Mouse (Mus musculus): ENCODE data around the gene Epha7. TPM values are rescaled to one million over a fixed set of nuclear protein-coding genes. Genes with fewer than 3 reads are reported as not detected.

The Epha7 gene
- total and polyA plus RNA-seq, 3 experiments, result not detected

- no peaks in the 10 kb centered on the region for H3K36me3 ChIP-seq (ENCODE audit: control insufficient read depth in 1 of 2, insufficient read depth in 2 of 2, low read length in 2 of 2)
- no peaks in the 10 kb centered on the region for H3K9me3 ChIP-seq (replicated peaks; ENCODE audit: insufficient read depth, low read length)
- H3K4me1 ChIP-seq (ENCODE audit: control insufficient read depth in 1 of 2, insufficient read depth in 2 of 2, low read length in 2 of 2), result no peaks in the 10 kb centered on the region
- H3K9ac ChIP-seq (ENCODE audit: control insufficient read depth, low read depth, low read length, poor library complexity, severe bottlenecking), result no peak overlapping the region
- H3K4me3 ChIP-seq (ENCODE audit: control insufficient read depth in 1 of 2, insufficient read depth in 1 of 2, low read depth in 2 of 2, low read length in 2 of 2), result no peak overlapping the region
- TF ChIP-seq MAFK (IDR thresholded peaks at IDR 0.05; ENCODE audit: borderline replicate concordance, low read depth, low read length) (no peak), CHD1 (IDR thresholded peaks at IDR 0.05; ENCODE audit: low read depth, low read length) (no peak), TBP (IDR thresholded peaks at IDR 0.05; ENCODE audit: low read depth, low read length) (no peak), POLR2AphosphoS5 (IDR thresholded peaks at IDR 0.05; ENCODE audit: borderline replicate concordance, low read depth, low read length) (no peak), GABPA (IDR thresholded peaks at IDR 0.05; ENCODE audit: low read depth, low read length) (no peak), ZC3H11A (IDR thresholded peaks at IDR 0.05; ENCODE audit: low read depth, low read length) (no peak), NELFE (IDR thresholded peaks at IDR 0.05; ENCODE audit: low read depth, low read length) (no peak), ETS1 (IDR thresholded peaks at IDR 0.05; ENCODE audit: low read depth, low read length) (no peak), SMC3 (IDR thresholded peaks at IDR 0.05; ENCODE audit: low read depth, low read length) (no peak), CTCF (IDR thresholded peaks at IDR 0.05 in 2 of 3, conservative IDR thresholded peaks at IDR 0.05 in 1 of 3; ENCODE audit: control insufficient read depth in 1 of 3, insufficient read depth in 1 of 3, low read depth in 2 of 3, low read length in 3 of 3, poor library complexity in 1 of 3, severe bottlenecking in 1 of 3) (no peak), ZKSCAN1 (IDR thresholded peaks at IDR 0.05; ENCODE audit: low read depth, low read length) (no peak), CHD2 (IDR thresholded peaks at IDR 0.05; ENCODE audit: low read length) (no peak), MYB (IDR thresholded peaks at IDR 0.05; ENCODE audit: low read depth, low read length) (no peak), USF2 (IDR thresholded peaks at IDR 0.05; ENCODE audit: borderline replicate concordance in 1 of 2, insufficient read depth in 1 of 2, low read depth in 1 of 2, low read length in 2 of 2) (no peak), BHLHE40 (IDR thresholded peaks at IDR 0.05; ENCODE audit: borderline replicate concordance, low read depth, low read length) (no peak), UBTF (IDR thresholded peaks at IDR 0.05; ENCODE audit: borderline replicate concordance, insufficient read depth, low read depth, low read length) (no peak), MEF2A (IDR thresholded peaks at IDR 0.05; ENCODE audit: extremely low read depth, insufficient replicate concordance, low read depth, low read length, poor library complexity, severe bottlenecking) (no peak)
- no peaks in the 10 kb centered on the region for H3K27me3 ChIP-seq (ENCODE audit: control insufficient read depth in 1 of 2, insufficient read depth in 2 of 2, low read length in 2 of 2)
- no peak overlapping the region for H3K27ac ChIP-seq (ENCODE audit: control insufficient read depth, low read depth, low read length)
- DNase-seq (ENCODE audit: low read depth, low spot score), result no peak
- H3K79me2 ChIP-seq (ENCODE audit: control insufficient read depth, insufficient read depth, low read length, poor library complexity), result no peaks in the 10 kb centered on the region
Observed at GRCm38 (mm10) chr4:28926072-28926471, 113.1 kb downstream of the Epha7 start.

DNA sequence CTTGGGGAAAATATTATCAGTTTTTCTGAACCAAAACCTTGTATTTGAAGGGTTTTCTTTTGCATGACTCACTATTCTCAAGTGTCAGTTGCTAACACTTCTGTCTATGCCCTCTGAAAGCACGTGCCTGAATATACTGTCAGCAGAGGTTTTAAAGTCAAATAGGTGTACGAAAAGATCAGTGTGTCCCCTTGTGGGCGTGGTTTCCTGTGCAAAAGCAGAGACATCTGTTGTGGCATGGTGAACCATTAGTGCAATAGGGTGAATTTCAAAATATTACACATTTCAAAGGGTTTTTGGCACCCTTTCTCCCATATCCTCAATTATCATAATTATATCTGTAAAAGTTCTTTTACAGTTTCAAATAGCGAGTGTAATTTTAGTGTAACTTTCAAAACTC lies 120.5 kb downstream of the Epha7 start:
- Histone ChIP-seq H3K27me3 (ENCODE audit: control insufficient read depth in 1 of 2, insufficient read depth in 2 of 2, low read length in 2 of 2) (no peaks in the 10 kb centered on the region), H3K27ac (ENCODE audit: control insufficient read depth, low read depth, low read length) (no peak overlapping the region), H3K4me1 (ENCODE audit: control insufficient read depth in 1 of 2, insufficient read depth in 2 of 2, low read length in 2 of 2) (no peaks in the 10 kb centered on the region), H3K9ac (ENCODE audit: control insufficient read depth, low read depth, low read length, poor library complexity, severe bottlenecking) (no peak overlapping the region), H3K9me3 (replicated peaks; ENCODE audit: insufficient read depth, low read length) (no peaks in the 10 kb centered on the region), H3K79me2 (ENCODE audit: control insufficient read depth, insufficient read depth, low read length, poor library complexity) (no peaks in the 10 kb centered on the region), H3K36me3 (ENCODE audit: control insufficient read depth in 1 of 2, insufficient read depth in 2 of 2, low read length in 2 of 2) (no peaks in the 10 kb centered on the region), H3K4me3 (ENCODE audit: control insufficient read depth in 1 of 2, insufficient read depth in 1 of 2, low read depth in 2 of 2, low read length in 2 of 2) (no peak overlapping the region)
- DNase-seq (ENCODE audit: low read depth, low spot score), result no peak
- TF ChIP-seq MEF2A (IDR thresholded peaks at IDR 0.05; ENCODE audit: extremely low read depth, insufficient replicate concordance, low read depth, low read length, poor library complexity, severe bottlenecking) (no peak), UBTF (IDR thresholded peaks at IDR 0.05; ENCODE audit: borderline replicate concordance, insufficient read depth, low read depth, low read length) (no peak), E2F4 (IDR thresholded peaks at IDR 0.05; ENCODE audit: borderline replicate concordance, low read depth, low read length) (no peak), POLR2AphosphoS5 (IDR thresholded peaks at IDR 0.05; ENCODE audit: borderline replicate concordance, low read depth, low read length) (no peak), KAT2A (conservative IDR thresholded peaks at IDR 0.05; ENCODE audit: low read depth, low read length) (no peak), SMC3 (IDR thresholded peaks at IDR 0.05; ENCODE audit: low read depth, low read length) (no peak), NRF1 (IDR thresholded peaks at IDR 0.05; ENCODE audit: insufficient read depth, low read depth, low read length, poor library complexity, severe bottlenecking) (no peak), SIN3A (IDR thresholded peaks at IDR 0.05; ENCODE audit: low read length) (no peak), ETS1 (IDR thresholded peaks at IDR 0.05; ENCODE audit: low read depth, low read length) (no peak), USF2 (IDR thresholded peaks at IDR 0.05; ENCODE audit: borderline replicate concordance in 1 of 2, insufficient read depth in 1 of 2, low read depth in 1 of 2, low read length in 2 of 2) (no peak), RCOR1 (IDR thresholded peaks at IDR 0.05; ENCODE audit: low read depth, low read length) (no peak)

Data from MEL (cell line).